In the genomic region with DNA sequence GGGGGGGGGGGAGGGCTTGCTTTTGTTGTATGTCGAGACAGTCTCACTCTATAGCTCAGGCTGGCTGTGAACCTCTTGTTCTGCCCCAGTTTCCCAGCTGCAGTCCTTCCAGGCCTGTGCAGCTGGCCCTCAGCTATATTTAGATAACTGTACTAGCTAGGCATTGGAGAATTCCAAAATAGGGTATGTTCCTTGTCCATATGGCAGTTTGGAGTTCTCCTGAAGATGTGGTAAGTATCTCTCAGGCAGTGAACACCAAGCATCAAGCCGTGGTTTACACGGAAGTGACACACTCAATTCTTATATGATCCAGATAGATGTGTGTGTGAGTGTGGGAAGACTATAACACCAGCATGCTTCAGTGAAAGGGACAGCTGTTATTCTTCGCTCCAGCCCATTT, we compare ENCODE assay signal across 13 mouse cellular contexts. TPM values are rescaled to one million over a fixed set of nuclear protein-coding genes. Genes with fewer than 3 reads are reported as not detected.
DNase-seq lines count a peak whose midpoint lies in the region; ATAC-seq and TF ChIP-seq lines count a peak whose summit lies in the region.
"Had no signal": no experiment of that assay in that cellular context is flagged by ENCODE, and none has a peak within 500 bp of the region (broad histone marks: within the 10 kb centered on the region; RNA-seq: fewer than 3 reads in every experiment).

No protein-coding gene starts in this region.

- peaks cover 4% of the 10 kb centered on the region; the same call in 1 of the 2 replicates for H3K36me3 ChIP-seq in heart, embryonic 11.5 days (ENCODE audit: control insufficient read depth, insufficient read depth, low read length)
- H3K36me3 ChIP-seq in lung, embryonic 14.5 days (ENCODE audit: insufficient read depth) = peaks cover 14% of the 10 kb centered on the region
- peaks cover 11% of the 10 kb centered on the region; the same call in 1 of the 2 replicates for H3K36me3 ChIP-seq in stomach, embryonic 14.5 days (ENCODE audit: control insufficient read depth, insufficient read depth, low read length)

- no peak overlapping the region for H3K9ac ChIP-seq in heart, embryonic 11.5 days (ENCODE audit: low read depth, low read length)
- H3K9ac ChIP-seq in lung, embryonic 14.5 days = no peak overlapping the region
- no peak overlapping the region for H3K9ac ChIP-seq in stomach, embryonic 14.5 days (replicated peaks; ENCODE audit: low read depth, low read length)
- H3K9ac ChIP-seq: hindbrain, embryonic 13.5 days had no signal

- no peaks in the 10 kb centered on the region for H3K9me3 ChIP-seq in heart, embryonic 11.5 days (replicated peaks; ENCODE audit: control insufficient read depth, low read length)
- H3K9me3 ChIP-seq in lung, embryonic 14.5 days (ENCODE audit: low read depth, low read length) = no peaks in the 10 kb centered on the region
- H3K9me3 ChIP-seq in stomach, embryonic 14.5 days (ENCODE audit: control insufficient read depth, low read depth, low read length) = no peaks in the 10 kb centered on the region
- H3K9me3 ChIP-seq: hindbrain, embryonic 13.5 days; liver, embryonic 13.5 days had no signal

- no peak overlapping the region for H3K4me2 ChIP-seq in heart, embryonic 11.5 days
- H3K4me2 ChIP-seq in lung, embryonic 14.5 days = no peak overlapping the region
- no peak overlapping the region for H3K4me2 ChIP-seq in stomach, embryonic 14.5 days (replicated peaks; ENCODE audit: low read depth, low read length)
- H3K4me2 ChIP-seq: hindbrain, embryonic 13.5 days; liver, embryonic 13.5 days had no signal

- 0 out of 2 replicates have a peak overlapping the region, but pooled peaks have one; percentile 10 for H3K27ac ChIP-seq in heart, embryonic 11.5 days (ENCODE audit: low read depth, low read length)
- H3K27ac ChIP-seq in lung, embryonic 14.5 days (ENCODE audit: low read depth) = peak overlapping the region; percentile 26
- peak overlapping the region; percentile 48 for H3K27ac ChIP-seq in stomach, embryonic 14.5 days (ENCODE audit: low read length)
- H3K27ac ChIP-seq: hindbrain, embryonic 13.5 days had no signal

- no peak for ATAC-seq in heart, embryonic 11.5 days (replicated peaks; ENCODE audit: insufficient number of reproducible peaks, low FRiP score, low TSS enrichment)
- no peak for ATAC-seq in lung, embryonic 14.5 days (ENCODE audit: insufficient read depth)
- peak; percentile 50; the same call in 1 of the 2 replicates for ATAC-seq in stomach, embryonic 14.5 days (ENCODE audit: insufficient number of reproducible peaks, insufficient read depth, low FRiP score, low read depth)

- no peak for TF ChIP-seq CTCF in lung, embryonic 14.5 days (IDR thresholded peaks at IDR 0.05; ENCODE audit: low read depth)

- no peaks in the 10 kb centered on the region for H3K27me3 ChIP-seq in heart, embryonic 11.5 days (ENCODE audit: control insufficient read depth, insufficient read depth, low read length)
- no peaks in the 10 kb centered on the region for H3K27me3 ChIP-seq in lung, embryonic 14.5 days (ENCODE audit: insufficient read depth, low read length)
- H3K27me3 ChIP-seq in stomach, embryonic 14.5 days (ENCODE audit: control insufficient read depth, insufficient read depth, low read length) = no peaks in the 10 kb centered on the region
- H3K27me3 ChIP-seq: liver, embryonic 13.5 days had no signal

- no peak overlapping the region for H3K4me3 ChIP-seq in heart, embryonic 11.5 days (ENCODE audit: low read depth, low read length)
- no peak overlapping the region for H3K4me3 ChIP-seq in lung, embryonic 14.5 days (ENCODE audit: low read depth, low read length)
- H3K4me3 ChIP-seq in stomach, embryonic 14.5 days (ENCODE audit: low read depth, low read length) = no peak overlapping the region
- H3K4me3 ChIP-seq: hindbrain, embryonic 13.5 days; liver, embryonic 13.5 days had no signal

- DNase-seq in heart, postnatal 10 days = no peak
- DNase-seq in lung, embryonic 14.5 days = peak; percentile 32
- no peak for DNase-seq in lung, postnatal 14 days
- peak; percentile 85 for DNase-seq in brain, adult 2 months (ENCODE audit: low read depth, low spot score)
- no peak for DNase-seq in testis, postnatal 14 days (ENCODE audit: low spot score)
- DNase-seq in adrenal gland, postnatal 36 days = no peak
- DNase-seq: adrenal gland, adult 8-10 months; liver, embryonic 13.5 days; thymus, postnatal 36 days had no signal

- peaks cover 16% of the 10 kb centered on the region for H3K4me1 ChIP-seq in heart, embryonic 11.5 days (ENCODE audit: control insufficient read depth, insufficient read depth, low read length)
- H3K4me1 ChIP-seq in lung, embryonic 14.5 days (ENCODE audit: insufficient read depth) = peaks cover 16% of the 10 kb centered on the region
- H3K4me1 ChIP-seq in stomach, embryonic 14.5 days (ENCODE audit: control insufficient read depth, insufficient read depth, low read length) = peaks cover 17% of the 10 kb centered on the region

- intact Hi-C loops in heart, postnatal 10 days (cut with DNase I) = no loop called here

- 63% methylated on average over 4 of the region's 4 CpGs for WGBS in heart, embryonic 11.5 days (ENCODE audit: insufficient replicate concordance)
- 42% methylated on average over 4 of the region's 4 CpGs for WGBS in lung, embryonic 14.5 days
- 40% methylated on average over 4 of the region's 4 CpGs for WGBS in stomach, embryonic 14.5 days

RNA-seq across cellular contexts. Expression of a gene that starts 2.3 kb away (rescaled TPM):
- polyA plus RNA-seq in heart, embryonic 11.5 days (2014; fragmentation: Nextera tagmentation; extraction: Ambion mirVana) = 7.0 and 8.4 TPM in 2 replicates
- 10 to 100 TPM; 31.8 to 34.6 TPM for total RNA-seq in heart, postnatal 10 days (2021)
- 11.9 and 12.2 TPM in 2 replicates for polyA plus RNA-seq in lung, embryonic 14.5 days (2014; fragmentation: Nextera tagmentation; extraction: Ambion mirVana)
- polyA plus RNA-seq in stomach, embryonic 14.5 days (2014; fragmentation: Nextera tagmentation; extraction: Ambion mirVana) = 18.2 and 18.6 TPM in 2 replicates
- 10 to 100 TPM; 27.8 to 34.4 TPM for total RNA-seq in adrenal gland, postnatal 36 days (2021)

RNA-seq across cellular contexts. Expression of a gene that starts 2.7 kb away (rescaled TPM):
- polyA plus RNA-seq in heart, embryonic 11.5 days (2014; fragmentation: Nextera tagmentation; extraction: Ambion mirVana) = not detected in 2 replicates
- total RNA-seq in heart, postnatal 10 days (2021) = 10 to 100 TPM; 11.0 to 11.5 TPM
- not detected in 2 replicates for polyA plus RNA-seq in lung, embryonic 14.5 days (2014; fragmentation: Nextera tagmentation; extraction: Ambion mirVana)
- polyA plus RNA-seq in stomach, embryonic 14.5 days (2014; fragmentation: Nextera tagmentation; extraction: Ambion mirVana) = not detected in 2 replicates
- total RNA-seq in adrenal gland, postnatal 36 days (2021) = 10 to 100 TPM in 1 of 2 experiments, 1 to 10 TPM in 1; 9.9 to 11.5 TPM
- polyA plus RNA-seq: hindbrain, embryonic 13.5 days; kidney, embryonic 16.5 days; liver, embryonic 13.5 days had no signal

RNA-seq across cellular contexts. Expression of a gene that starts 26.5 kb away (rescaled TPM):
- polyA plus RNA-seq in heart, embryonic 11.5 days (2014; fragmentation: Nextera tagmentation; extraction: Ambion mirVana) = 0.09 and 0.73 TPM in 2 replicates
- under 1 TPM; 0.17 to 0.36 TPM for total RNA-seq in heart, postnatal 10 days (2021)
- 0.18 and 0.25 TPM in 2 replicates for polyA plus RNA-seq in lung, embryonic 14.5 days (2014; fragmentation: Nextera tagmentation; extraction: Ambion mirVana)
- polyA plus RNA-seq in stomach, embryonic 14.5 days (2014; fragmentation: Nextera tagmentation; extraction: Ambion mirVana) = 0.35 and 0.42 TPM in 2 replicates
- under 1 TPM in 1 of 2 experiments, not detected in 1; 0.26 TPM for total RNA-seq in adrenal gland, postnatal 36 days (2021)

RNA-seq across cellular contexts. Expression of a gene that starts 53.3 kb away (rescaled TPM):
- 489 and 500 TPM in 2 replicates for polyA plus RNA-seq in heart, embryonic 11.5 days (2014; fragmentation: Nextera tagmentation; extraction: Ambion mirVana)
- 100 to 1,000 TPM; 101 to 123 TPM for total RNA-seq in heart, postnatal 10 days (2021)
- polyA plus RNA-seq in lung, embryonic 14.5 days (2014; fragmentation: Nextera tagmentation; extraction: Ambion mirVana) = 817 and 867 TPM in 2 replicates
- 697 and 785 TPM in 2 replicates for polyA plus RNA-seq in stomach, embryonic 14.5 days (2014; fragmentation: Nextera tagmentation; extraction: Ambion mirVana)
- total RNA-seq in adrenal gland, postnatal 36 days (2021) = 100 to 1,000 TPM; 116 TPM

Comparison
In these comparisons a context has a peak if more than half of its experiments do, and no peak if none do; other contexts are left out.
1. DNase-seq: peak in lung, embryonic 14.5 days (single experiment) and brain, adult 2 months (single experiment); none in heart, postnatal 10 days (0 of 2), lung, postnatal 14 days (single experiment), testis, postnatal 14 days (single experiment) and adrenal gland, postnatal 36 days (0 of 2).
2. Peak in every context shown above with its lines, with median percentiles within 50 percentile points of each other: H3K27ac ChIP-seq.